In genomic region chr6:54594469-54595329, GRCm38 (mm10) we compare ENCODE assay signal across 8 mouse cellular contexts. TPM values are rescaled to one million over a fixed set of nuclear protein-coding genes. Genes with fewer than 3 reads are reported as not detected.
DNase-seq lines count a peak whose midpoint lies in the region; ATAC-seq lines count a peak whose summit lies in the region.

Gene Plekha8 (plus strand): TSS chr6:54595111.

- intact Hi-C loops in left cerebral cortex, postnatal 36 days (cut with DNase I), result loop anchor here (2.0 to 10.0 kb wide), 3 partner anchors 86 to 560 kb away; partner anchors contain the start of gene Mturn

- no peaks in the 10 kb centered on the region for H3K27me3 ChIP-seq in embryonic facial prominence, embryonic 10.5 days (replicated peaks; ENCODE audit: low read depth, poor library complexity, severe bottlenecking)
- H3K27me3 ChIP-seq in intestine, embryonic 16.5 days (replicated peaks; ENCODE audit: control insufficient read depth, insufficient read depth, low read length), result no peaks in the 10 kb centered on the region
- H3K27me3 ChIP-seq in midbrain, embryonic 10.5 days (ENCODE audit: low read depth, poor library complexity, severe bottlenecking), result 0 out of 2 replicates have a peak, but pooled peaks cover 3% of the 10 kb centered on the region

- no peaks in the 10 kb centered on the region for H3K36me3 ChIP-seq in embryonic facial prominence, embryonic 10.5 days (replicated peaks)
- H3K36me3 ChIP-seq in intestine, embryonic 16.5 days (ENCODE audit: control insufficient read depth, insufficient read depth, low read length), result no peaks in the 10 kb centered on the region
- no peaks in the 10 kb centered on the region for H3K36me3 ChIP-seq in midbrain, embryonic 10.5 days

- H3K9me3 ChIP-seq in embryonic facial prominence, embryonic 10.5 days, result no peaks in the 10 kb centered on the region
- no peaks in the 10 kb centered on the region for H3K9me3 ChIP-seq in intestine, embryonic 16.5 days (ENCODE audit: control insufficient read depth, low read length)
- no peaks in the 10 kb centered on the region for H3K9me3 ChIP-seq in midbrain, embryonic 10.5 days (replicated peaks)

- peaks cover 36% of the 10 kb centered on the region for H3K4me1 ChIP-seq in embryonic facial prominence, embryonic 10.5 days
- H3K4me1 ChIP-seq in intestine, embryonic 16.5 days (ENCODE audit: control insufficient read depth, insufficient read depth, low read length), result peaks cover 27% of the 10 kb centered on the region
- H3K4me1 ChIP-seq in midbrain, embryonic 10.5 days, result peaks cover 56% of the 10 kb centered on the region

- H3K27ac ChIP-seq in embryonic facial prominence, embryonic 10.5 days (replicated peaks), result peak within 1 kb of the TSS; percentile 89
- peak within 1 kb of the TSS; percentile 75 for H3K27ac ChIP-seq in intestine, embryonic 16.5 days (ENCODE audit: low read length)
- peak within 1 kb of the TSS; percentile 90 for H3K27ac ChIP-seq in midbrain, embryonic 10.5 days (replicated peaks)

- DNase-seq in adrenal gland, postnatal 14 days, result peak; percentile 96
- DNase-seq in embryonic facial prominence, embryonic 10.5 days (ENCODE audit: low spot score), result peak; percentile 95
- no peak for DNase-seq in gonadal fat pad, adult 2 months (ENCODE audit: low read depth)
- DNase-seq in left cerebral cortex, postnatal 36 days (ENCODE audit: low spot score in 2 of 2), result peak; percentile 92 to 94
- DNase-seq in midbrain, embryonic 10.5 days (ENCODE audit: low spot score), result peak; percentile 91
- DNase-seq in right cerebral cortex, postnatal 4 days, result peak; percentile 90
- DNase-seq in yolk sac, embryonic 10.5 days (ENCODE audit: low spot score), result peak; percentile 92

- H3K4me2 ChIP-seq in intestine, embryonic 16.5 days (ENCODE audit: low read depth, low read length), result peak within 1 kb of the TSS; percentile 84

- peak within 1 kb of the TSS; percentile 91 for H3K9ac ChIP-seq in intestine, embryonic 16.5 days (ENCODE audit: low read depth, low read length)

- H3K4me3 ChIP-seq in embryonic facial prominence, embryonic 10.5 days, result peak within 1 kb of the TSS; percentile 90
- peak within 1 kb of the TSS; percentile 97 for H3K4me3 ChIP-seq in intestine, embryonic 16.5 days (ENCODE audit: low read length)
- H3K4me3 ChIP-seq in midbrain, embryonic 10.5 days, result peak within 1 kb of the TSS; percentile 79

- WGBS in embryonic facial prominence, embryonic 10.5 days, result under 1% methylated on average over 49 of the region's 49 CpGs
- under 1% methylated on average over 47 of the region's 49 CpGs for WGBS in intestine, embryonic 16.5 days
- WGBS in midbrain, embryonic 10.5 days, result under 1% methylated on average over 49 of the region's 49 CpGs

- peak; percentile 92 for ATAC-seq in intestine, embryonic 16.5 days

RNA-seq across cellular contexts. Expression of gene Plekha8, which starts in this region (rescaled TPM):
- 16.3 and 16.9 TPM in 2 replicates for total RNA-seq in adrenal gland, postnatal 14 days (2021)
- polyA plus RNA-seq in embryonic facial prominence, embryonic 10.5 days (2016; fragmentation: Nextera tagmentation; extraction: Ambion mirVana), result 17.6 and 18.2 TPM in 2 replicates
- 9.9 and 10.1 TPM in 2 replicates for polyA plus RNA-seq in gonadal fat pad, adult 2 months (2012; rRNA removed)
- polyA plus RNA-seq in intestine, embryonic 16.5 days (2015; fragmentation: Nextera tagmentation; extraction: Ambion mirVana), result 5.4 and 6.1 TPM in 2 replicates
- total RNA-seq in left cerebral cortex, postnatal 36 days (2021), result 10 to 100 TPM; 12.3 to 12.6 TPM
- 16.2 and 16.5 TPM in 2 replicates for polyA plus RNA-seq in midbrain, embryonic 10.5 days (2016; fragmentation: Nextera tagmentation; extraction: Ambion mirVana)
